Mouse (Mus musculus): ENCODE data around the gene Sbno2. TPM values are rescaled to one million over a fixed set of nuclear protein-coding genes. Genes with fewer than 3 reads are reported as not detected.

The Sbno2 gene
- polyA plus RNA-seq, 1 experiment from 2014 or later = 5.6 TPM

DNA sequence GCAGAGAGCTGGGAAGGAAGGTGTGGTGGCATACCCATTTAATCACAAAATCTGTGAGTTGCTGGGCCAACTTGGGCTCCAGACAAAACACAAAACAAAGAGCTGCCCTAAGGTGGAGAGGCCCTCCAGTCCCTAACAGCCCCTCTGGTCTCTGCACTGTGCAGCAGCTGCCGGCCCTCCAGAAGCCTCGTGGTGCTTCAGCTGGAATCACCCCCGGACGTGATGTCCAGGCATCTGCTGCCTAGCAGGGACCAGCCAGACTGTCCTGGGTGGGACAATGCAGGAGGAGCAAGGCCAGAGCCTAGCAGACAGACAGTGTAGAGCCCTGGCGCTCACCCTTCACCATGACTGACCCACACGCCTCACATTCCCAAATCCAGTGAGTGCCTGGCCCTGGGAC is 13.8 kb downstream of the Sbno2 start:
- no peak overlapping the region for H3K9ac ChIP-seq (replicated peaks; ENCODE audit: low read length)
- no peaks in the 10 kb centered on the region for H3K27me3 ChIP-seq (ENCODE audit: control insufficient read depth, insufficient read depth, low read length)
- no peaks in the 10 kb centered on the region for H3K4me1 ChIP-seq (ENCODE audit: control insufficient read depth, insufficient read depth, low read length)
- no peak overlapping the region for H3K27ac ChIP-seq (replicated peaks; ENCODE audit: low read depth, low read length)
- H3K4me2 ChIP-seq (ENCODE audit: low read depth, low read length) = no peak overlapping the region
- no peaks in the 10 kb centered on the region for H3K9me3 ChIP-seq (replicated peaks; ENCODE audit: control insufficient read depth, low read length)
- no peak for DNase-seq (ENCODE audit: low spot score)
- 94% methylated on average over 6 of the region's 6 CpGs for WGBS
- ATAC-seq (replicated peaks; ENCODE audit: insufficient number of reproducible peaks, low FRiP score, low TSS enrichment, low read depth) = no peak
- H3K4me3 ChIP-seq (ENCODE audit: low read depth, low read length) = no peak overlapping the region
- H3K36me3 ChIP-seq (replicated peaks; ENCODE audit: control insufficient read depth, insufficient read depth, low read depth, low read length) = no peaks in the 10 kb centered on the region

DNA sequence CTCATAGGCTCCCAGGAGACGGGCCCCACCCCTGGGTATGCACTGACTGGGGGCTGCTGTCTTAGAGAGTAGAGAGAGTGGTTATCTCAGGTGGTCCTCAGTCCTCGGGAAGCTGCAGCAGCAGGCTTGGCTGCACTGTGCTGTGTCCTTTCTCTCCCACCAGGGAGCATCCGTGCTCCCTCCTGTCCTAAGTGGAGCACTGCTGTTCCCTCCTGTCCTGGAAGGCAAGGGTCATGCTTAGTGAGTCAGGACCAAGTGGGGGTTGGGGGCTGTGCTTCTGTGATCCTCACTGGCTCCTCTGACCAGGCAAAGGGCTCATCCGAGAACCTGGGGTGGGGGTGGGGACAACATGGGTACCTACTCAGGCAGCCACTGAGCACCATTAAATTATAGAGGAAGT is 16.2 kb downstream of the Sbno2 start:
- Histone ChIP-seq H3K27ac (replicated peaks; ENCODE audit: low read depth, low read length) (no peak overlapping the region), H3K9ac (replicated peaks; ENCODE audit: low read length) (no peak overlapping the region), H3K27me3 (ENCODE audit: control insufficient read depth, insufficient read depth, low read length) (no peaks in the 10 kb centered on the region), H3K4me3 (ENCODE audit: low read depth, low read length) (no peak overlapping the region), H3K36me3 (replicated peaks; ENCODE audit: control insufficient read depth, insufficient read depth, low read depth, low read length) (no peaks in the 10 kb centered on the region), H3K4me2 (ENCODE audit: low read depth, low read length) (no peak overlapping the region), H3K9me3 (replicated peaks; ENCODE audit: control insufficient read depth, low read length) (no peaks in the 10 kb centered on the region), H3K4me1 (ENCODE audit: control insufficient read depth, insufficient read depth, low read length) (no peaks in the 10 kb centered on the region)
- no peak for ATAC-seq (replicated peaks; ENCODE audit: insufficient number of reproducible peaks, low FRiP score, low TSS enrichment, low read depth)
- no peak for DNase-seq (ENCODE audit: low spot score)
- 51% methylated on average over 4 of the region's 4 CpGs for WGBS

DNA sequence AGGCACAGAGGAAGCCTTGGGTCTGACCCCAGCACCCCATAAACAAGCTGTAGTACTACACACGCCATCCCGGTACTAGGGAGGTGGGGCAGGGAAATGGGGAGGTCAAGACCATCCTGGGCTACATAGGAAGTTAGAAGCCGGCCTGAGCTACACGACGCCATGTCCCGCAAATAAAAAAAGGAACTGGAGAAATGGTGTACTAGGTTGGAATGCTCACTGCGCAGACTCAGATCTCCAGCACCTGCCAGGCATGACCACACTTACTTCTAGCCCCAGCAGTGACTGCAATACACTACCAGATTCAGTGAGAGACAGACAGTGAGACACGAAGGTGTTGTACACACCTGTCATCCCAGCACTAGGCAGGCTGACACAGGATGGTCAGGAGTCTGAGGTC is 17.9 kb downstream of the Sbno2 start:
- 93% methylated on average over 8 of the region's 8 CpGs for WGBS
- Histone ChIP-seq H3K9ac (replicated peaks; ENCODE audit: low read length) (no peak overlapping the region), H3K9me3 (replicated peaks; ENCODE audit: control insufficient read depth, low read length) (no peaks in the 10 kb centered on the region), H3K4me2 (ENCODE audit: low read depth, low read length) (no peak overlapping the region), H3K4me3 (ENCODE audit: low read depth, low read length) (no peak overlapping the region), H3K4me1 (ENCODE audit: control insufficient read depth, insufficient read depth, low read length) (no peaks in the 10 kb centered on the region), H3K27me3 (ENCODE audit: control insufficient read depth, insufficient read depth, low read length) (no peaks in the 10 kb centered on the region), H3K36me3 (replicated peaks; ENCODE audit: control insufficient read depth, insufficient read depth, low read depth, low read length) (no peaks in the 10 kb centered on the region), H3K27ac (replicated peaks; ENCODE audit: low read depth, low read length) (no peak overlapping the region)
- ATAC-seq (replicated peaks; ENCODE audit: insufficient number of reproducible peaks, low FRiP score, low TSS enrichment, low read depth) (no peak), DNase-seq (ENCODE audit: low spot score) (no peak)

DNA sequence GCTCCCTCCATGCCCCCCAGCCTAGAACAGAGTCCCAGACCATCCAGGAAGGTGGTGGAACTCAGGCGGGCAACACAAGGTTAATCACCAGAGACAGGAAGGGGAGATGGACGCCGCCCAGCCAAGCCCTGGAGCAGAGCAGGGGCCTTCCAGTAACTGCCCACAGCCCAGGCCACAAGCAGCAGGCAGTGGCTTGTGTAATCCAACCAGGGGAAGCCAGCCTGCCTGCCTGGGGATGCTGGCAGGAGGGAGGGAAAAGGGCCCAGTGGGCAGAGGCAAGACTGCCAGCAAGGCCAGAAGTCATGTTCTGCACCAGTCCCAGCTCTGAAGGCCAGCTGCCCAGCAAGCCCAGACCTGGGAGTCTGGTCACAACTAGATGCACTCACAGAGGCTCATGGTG is 18.5 kb downstream of the Sbno2 start:
- H3K27me3 ChIP-seq (ENCODE audit: control insufficient read depth, insufficient read depth, low read length) = no peaks in the 10 kb centered on the region
- H3K27ac ChIP-seq (replicated peaks; ENCODE audit: low read depth, low read length) = no peak overlapping the region
- no peaks in the 10 kb centered on the region for H3K36me3 ChIP-seq (replicated peaks; ENCODE audit: control insufficient read depth, insufficient read depth, low read depth, low read length)
- WGBS = 79% methylated on average over 3 of the region's 3 CpGs
- no peak for ATAC-seq (replicated peaks; ENCODE audit: insufficient number of reproducible peaks, low FRiP score, low TSS enrichment, low read depth)
- H3K4me3 ChIP-seq (ENCODE audit: low read depth, low read length) = no peak overlapping the region
- DNase-seq (ENCODE audit: low spot score) = no peak
- no peaks in the 10 kb centered on the region for H3K9me3 ChIP-seq (replicated peaks; ENCODE audit: control insufficient read depth, low read length)
- no peak overlapping the region for H3K9ac ChIP-seq (replicated peaks; ENCODE audit: low read length)
- no peaks in the 10 kb centered on the region for H3K4me1 ChIP-seq (ENCODE audit: control insufficient read depth, insufficient read depth, low read length)
- H3K4me2 ChIP-seq (ENCODE audit: low read depth, low read length) = no peak overlapping the region

DNA sequence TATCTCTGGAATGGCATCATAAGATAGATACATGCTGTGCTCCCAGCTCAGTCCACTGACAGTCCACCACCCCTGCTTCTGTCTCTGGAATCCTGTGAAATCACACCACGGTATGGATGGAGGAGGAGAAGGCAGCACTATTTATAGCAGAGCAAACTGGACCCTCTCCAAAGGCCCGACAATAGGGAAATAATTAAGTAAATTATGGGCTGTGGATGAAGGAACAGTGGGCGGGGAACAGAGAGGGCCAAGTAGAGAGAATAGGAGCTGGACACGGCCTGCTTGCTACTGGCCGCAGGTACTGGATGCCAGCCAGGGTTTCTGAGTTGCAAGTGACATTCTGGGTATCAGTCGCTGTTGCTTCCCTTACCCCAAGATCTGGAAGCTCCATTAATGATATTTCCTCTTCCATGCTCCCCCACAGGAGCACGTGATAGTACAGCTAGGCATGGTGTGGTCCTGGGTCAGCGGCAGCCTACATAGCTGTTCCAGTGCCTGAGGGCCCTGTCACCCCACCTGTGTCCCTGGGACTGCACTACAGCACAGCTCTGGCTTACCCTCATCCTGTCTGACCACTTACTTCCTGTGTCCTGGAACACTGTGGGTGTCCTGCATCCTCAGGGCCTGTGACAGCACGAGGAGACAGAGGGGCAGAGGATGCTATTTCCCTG is 20.4 kb downstream of the Sbno2 start:
- no peak overlapping the region for H3K4me2 ChIP-seq (ENCODE audit: low read depth, low read length)
- no peaks in the 10 kb centered on the region for H3K9me3 ChIP-seq (replicated peaks; ENCODE audit: control insufficient read depth, low read length)
- no peaks in the 10 kb centered on the region for H3K4me1 ChIP-seq (ENCODE audit: control insufficient read depth, insufficient read depth, low read length)
- no peak overlapping the region for H3K4me3 ChIP-seq (ENCODE audit: low read depth, low read length)
- no peak for DNase-seq (ENCODE audit: low spot score)
- 74% methylated on average over 9 of the region's 9 CpGs for WGBS
- no peak overlapping the region for H3K9ac ChIP-seq (replicated peaks; ENCODE audit: low read length)
- no peak overlapping the region for H3K27ac ChIP-seq (replicated peaks; ENCODE audit: low read depth, low read length)
- H3K36me3 ChIP-seq (replicated peaks; ENCODE audit: control insufficient read depth, insufficient read depth, low read depth, low read length) = no peaks in the 10 kb centered on the region
- no peak for ATAC-seq (replicated peaks; ENCODE audit: insufficient number of reproducible peaks, low FRiP score, low TSS enrichment, low read depth)
- no peaks in the 10 kb centered on the region for H3K27me3 ChIP-seq (ENCODE audit: control insufficient read depth, insufficient read depth, low read length)

DNA sequence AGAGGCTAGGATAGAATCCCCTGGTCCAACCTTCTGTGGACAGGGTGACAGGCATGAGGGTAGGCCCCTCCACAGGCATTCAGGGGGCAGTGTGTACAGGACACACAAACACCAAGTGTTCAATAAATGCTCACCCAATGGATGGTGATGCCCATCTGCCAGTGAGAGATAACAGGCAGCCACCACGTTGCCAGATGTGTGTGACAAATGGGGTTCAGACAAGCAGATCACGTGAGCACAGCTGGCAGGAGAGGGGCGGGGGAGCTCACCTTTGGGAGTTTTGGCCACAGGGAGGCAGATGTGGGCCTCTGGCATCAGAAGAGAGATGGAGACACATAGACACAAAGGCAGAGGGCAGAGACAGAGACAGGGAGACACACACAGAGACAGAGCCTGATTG is 24.3 kb downstream of the Sbno2 start:
- DNase-seq (ENCODE audit: low spot score) (no peak), ATAC-seq (replicated peaks; ENCODE audit: insufficient number of reproducible peaks, low FRiP score, low TSS enrichment, low read depth) (no peak)
- Histone ChIP-seq H3K4me2 (ENCODE audit: low read depth, low read length) (no peak overlapping the region), H3K36me3 (replicated peaks; ENCODE audit: control insufficient read depth, insufficient read depth, low read depth, low read length) (no peaks in the 10 kb centered on the region), H3K27ac (replicated peaks; ENCODE audit: low read depth, low read length) (no peak overlapping the region), H3K9ac (replicated peaks; ENCODE audit: low read length) (no peak overlapping the region), H3K9me3 (replicated peaks; ENCODE audit: control insufficient read depth, low read length) (no peaks in the 10 kb centered on the region), H3K27me3 (ENCODE audit: control insufficient read depth, insufficient read depth, low read length) (no peaks in the 10 kb centered on the region), H3K4me1 (ENCODE audit: control insufficient read depth, insufficient read depth, low read length) (no peaks in the 10 kb centered on the region), H3K4me3 (ENCODE audit: low read depth, low read length) (no peak overlapping the region)
- 78% methylated on average over 3 of the region's 3 CpGs for WGBS

DNA sequence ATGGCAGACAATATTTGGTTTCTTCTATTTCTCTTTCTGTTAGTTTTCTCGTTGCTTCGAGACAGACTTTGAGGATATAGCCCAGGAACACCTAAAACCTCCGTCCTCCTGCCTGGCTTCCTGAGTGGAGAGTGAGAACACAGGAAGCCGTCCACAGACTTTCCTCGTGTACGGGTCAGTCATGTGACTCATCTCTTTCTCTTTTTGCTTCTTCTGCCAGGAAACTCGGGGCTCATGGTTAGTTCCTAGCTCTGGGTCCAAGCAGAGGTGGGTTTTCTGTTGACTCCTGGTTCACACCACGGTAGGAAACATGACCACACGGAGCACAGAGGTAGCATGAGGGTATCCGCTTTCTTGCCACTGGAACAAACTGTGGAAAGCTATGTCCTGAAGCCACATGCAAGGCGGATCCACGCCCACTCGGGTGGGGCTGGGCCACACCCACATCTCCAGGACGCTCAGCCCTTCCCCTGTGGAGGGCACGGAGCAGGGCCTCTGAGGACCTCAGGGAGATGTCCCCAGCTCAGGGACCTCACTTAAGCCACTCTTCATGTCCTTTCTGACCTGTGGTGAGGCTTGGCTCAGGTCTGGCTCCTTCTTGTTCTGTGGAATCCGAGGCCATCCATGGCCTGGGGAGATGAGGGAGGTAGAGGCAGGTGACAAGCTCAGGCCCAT is 24.8 kb downstream of the Sbno2 start:
- H3K36me3 ChIP-seq (replicated peaks; ENCODE audit: control insufficient read depth, insufficient read depth, low read depth, low read length) = no peaks in the 10 kb centered on the region
- H3K9me3 ChIP-seq (replicated peaks; ENCODE audit: control insufficient read depth, low read length) = no peaks in the 10 kb centered on the region
- ATAC-seq (replicated peaks; ENCODE audit: insufficient number of reproducible peaks, low FRiP score, low TSS enrichment, low read depth) = no peak
- H3K9ac ChIP-seq (replicated peaks; ENCODE audit: low read length) = no peak overlapping the region
- no peaks in the 10 kb centered on the region for H3K4me1 ChIP-seq (ENCODE audit: control insufficient read depth, insufficient read depth, low read length)
- H3K27me3 ChIP-seq (ENCODE audit: control insufficient read depth, insufficient read depth, low read length) = no peaks in the 10 kb centered on the region
- no peak overlapping the region for H3K27ac ChIP-seq (replicated peaks; ENCODE audit: low read depth, low read length)
- H3K4me2 ChIP-seq (ENCODE audit: low read depth, low read length) = no peak overlapping the region
- DNase-seq (ENCODE audit: low spot score) = no peak
- 88% methylated on average over 16 of the region's 16 CpGs for WGBS
- no peak overlapping the region for H3K4me3 ChIP-seq (ENCODE audit: low read depth, low read length)

DNA sequence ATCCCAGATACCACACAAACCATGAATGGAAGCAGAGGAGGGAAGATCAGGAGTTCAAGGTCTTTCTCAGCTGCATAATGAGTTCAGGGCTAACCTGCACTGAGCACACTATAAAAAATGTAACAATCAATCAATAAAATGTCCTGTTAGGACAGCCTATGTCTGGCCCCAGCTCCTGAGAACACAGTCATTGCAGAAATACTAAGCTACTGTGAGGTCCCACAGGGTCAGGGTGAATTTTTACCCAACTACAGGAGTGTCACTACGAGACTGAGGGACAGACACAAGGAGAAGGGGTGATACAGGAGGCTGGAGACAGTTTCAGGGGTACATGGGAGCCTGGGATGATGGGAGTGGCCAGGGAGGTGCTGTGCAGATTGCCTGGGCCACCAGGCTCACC is 27.0 kb downstream of the Sbno2 start:
- Histone ChIP-seq H3K27ac (replicated peaks; ENCODE audit: low read depth, low read length) (no peak overlapping the region), H3K4me2 (ENCODE audit: low read depth, low read length) (no peak overlapping the region), H3K4me3 (ENCODE audit: low read depth, low read length) (no peak overlapping the region), H3K4me1 (ENCODE audit: control insufficient read depth, insufficient read depth, low read length) (no peaks in the 10 kb centered on the region), H3K9ac (replicated peaks; ENCODE audit: low read length) (no peak overlapping the region), H3K27me3 (ENCODE audit: control insufficient read depth, insufficient read depth, low read length) (no peaks in the 10 kb centered on the region), H3K9me3 (replicated peaks; ENCODE audit: control insufficient read depth, low read length) (no peaks in the 10 kb centered on the region), H3K36me3 (replicated peaks; ENCODE audit: control insufficient read depth, insufficient read depth, low read depth, low read length) (no peaks in the 10 kb centered on the region)
- 91% methylated on average over 1 of the region's 1 CpGs for WGBS
- DNase-seq (ENCODE audit: low spot score) (no peak), ATAC-seq (replicated peaks; ENCODE audit: insufficient number of reproducible peaks, low FRiP score, low TSS enrichment, low read depth) (no peak)

All from embryonic facial prominence, embryonic 11.5 days (tissue).